Mouse (Mus musculus) telencephalon, adult 2 months (tissue): ENCODE data around the gene Cachd1.

Experiments used
- DNase-seq: peaks from one replicate; pipeline ENCODE4 v3.0.0-alpha.2; 2011; ENCODE audit warnings: low read depth, low spot score

Cachd1 gene

GRCm38 (mm10) chr4:100865423-100865822, 88.9 kb downstream of the Cachd1 start:
- DNase-seq = no peak

GRCm38 (mm10) chr4:100865962-100866703, 89.7 kb downstream of the Cachd1 start:
- no peak for DNase-seq

GRCm38 (mm10) chr4:100877351-100877750, 100.9 kb downstream of the Cachd1 start:
- DNase-seq = no peak

GRCm38 (mm10) chr4:100879414-100879813, 102.9 kb downstream of the Cachd1 start:
- no peak for DNase-seq

- no peak for DNase-seq
Measured at GRCm38 (mm10) chr4:100880075-100880474, 103.6 kb downstream of the Cachd1 start.

GRCm38 (mm10) chr4:100885793-100886742, 109.6 kb downstream of the Cachd1 start:
- DNase-seq = no peak

GRCm38 (mm10) chr4:100886743-100887416, 110.4 kb downstream of the Cachd1 start:
- DNase-seq = no peak

- DNase-seq = no peak
Measured at GRCm38 (mm10) chr4:100890106-100890970, 113.9 kb downstream of the Cachd1 start.

- no peak for DNase-seq
Measured at GRCm38 (mm10) chr4:100893739-100894138, 117.3 kb downstream of the Cachd1 start.

- DNase-seq = no peak
Measured at GRCm38 (mm10) chr4:100894142-100894541, 117.7 kb downstream of the Cachd1 start.

- no peak for DNase-seq
Measured at GRCm38 (mm10) chr4:100896260-100897010, 120.0 kb downstream of the Cachd1 start.

GRCm38 (mm10) chr4:100897943-100898342, 121.5 kb downstream of the Cachd1 start:
- DNase-seq = no peak

GRCm38 (mm10) chr4:100909694-100910340, 133.3 kb downstream of the Cachd1 start:
- no peak for DNase-seq

GRCm38 (mm10) chr4:100910605-100911330, 134.3 kb downstream of the Cachd1 start:
- DNase-seq = peak; percentile 6

- DNase-seq = no peak
Measured at GRCm38 (mm10) chr4:100911658-100912057, 135.2 kb downstream of the Cachd1 start.

- DNase-seq = peak; percentile 22
Measured at GRCm38 (mm10) chr4:100913666-100914065, 137.2 kb downstream of the Cachd1 start.

- DNase-seq = no peak
Measured at GRCm38 (mm10) chr4:100914532-100914931, 138.1 kb downstream of the Cachd1 start.

GRCm38 (mm10) chr4:100915093-100915492, 138.6 kb downstream of the Cachd1 start:
- DNase-seq = no peak

GRCm38 (mm10) chr4:100917511-100917910, 141.0 kb downstream of the Cachd1 start:
- DNase-seq = no peak
